Mouse (Mus musculus): ENCODE data around the gene Sgsm2. TPM values are rescaled to one million over a fixed set of nuclear protein-coding genes. Genes with fewer than 3 reads are reported as not detected.

The Sgsm2 gene
- polyA plus RNA-seq, 1 experiment from 2014 or later: 2.4 TPM

- H3K9ac ChIP-seq (ENCODE audit: low read depth, low read length): no peak overlapping the region
- TF ChIP-seq CTCF (IDR thresholded peaks at IDR 0.05; ENCODE audit: low read depth): no peak
- H3K4me2 ChIP-seq (replicated peaks; ENCODE audit: low read depth): no peak overlapping the region
- H3K4me1 ChIP-seq (replicated peaks; ENCODE audit: control insufficient read depth, insufficient read depth, low read length): no peaks in the 10 kb centered on the region
- 95% methylated on average over 6 of the region's 6 CpGs for WGBS
- H3K27ac ChIP-seq (ENCODE audit: low read depth, low read length): no peak overlapping the region
- no peak for ATAC-seq
- no peak overlapping the region for H3K4me3 ChIP-seq (ENCODE audit: low read depth, low read length)
- peaks cover 67% of the 10 kb centered on the region for H3K36me3 ChIP-seq (ENCODE audit: control insufficient read depth, insufficient read depth)
- H3K9me3 ChIP-seq (ENCODE audit: control insufficient read depth): no peaks in the 10 kb centered on the region
- no peaks in the 10 kb centered on the region for H3K27me3 ChIP-seq (replicated peaks; ENCODE audit: control insufficient read depth, insufficient read depth, low read length)
Measured at GRCm38 (mm10) chr11:74907850-74908249, 11.0 kb upstream of the Sgsm2 start.

GRCm38 (mm10) chr11:74902416-74902815, 5.6 kb upstream of the Sgsm2 start:
- ATAC-seq: no peak

GRCm38 (mm10) chr11:74901555-74901954, 4.7 kb upstream of the Sgsm2 start:
- ATAC-seq: peak; percentile 57
- peak overlapping the region; percentile 77 for H3K27ac ChIP-seq (ENCODE audit: low read depth, low read length)
- no peak for TF ChIP-seq CTCF (IDR thresholded peaks at IDR 0.05; ENCODE audit: low read depth)
- H3K4me2 ChIP-seq (replicated peaks; ENCODE audit: low read depth): peak overlapping the region; percentile 40
- H3K36me3 ChIP-seq (ENCODE audit: control insufficient read depth, insufficient read depth): peaks cover 59% of the 10 kb centered on the region
- no peaks in the 10 kb centered on the region for H3K27me3 ChIP-seq (replicated peaks; ENCODE audit: control insufficient read depth, insufficient read depth, low read length)
- H3K4me1 ChIP-seq (replicated peaks; ENCODE audit: control insufficient read depth, insufficient read depth, low read length): no peaks in the 10 kb centered on the region
- H3K9ac ChIP-seq (ENCODE audit: low read depth, low read length): no peak overlapping the region
- H3K4me3 ChIP-seq (ENCODE audit: low read depth, low read length): no peak overlapping the region
- no peaks in the 10 kb centered on the region for H3K9me3 ChIP-seq (ENCODE audit: control insufficient read depth)
- WGBS: 43% methylated on average over 6 of the region's 6 CpGs

More at GRCm38 (mm10) chr11:74902416-74902815, 5.6 kb upstream of the Sgsm2 start:
- no peak overlapping the region for H3K9ac ChIP-seq (ENCODE audit: low read depth, low read length)
- WGBS: 68% methylated on average over 5 of the region's 5 CpGs
- peak overlapping the region; percentile 77 for H3K27ac ChIP-seq (ENCODE audit: low read depth, low read length)
- H3K36me3 ChIP-seq (ENCODE audit: control insufficient read depth, insufficient read depth): peaks cover 68% of the 10 kb centered on the region
- H3K4me3 ChIP-seq (ENCODE audit: low read depth, low read length): no peak overlapping the region
- no peaks in the 10 kb centered on the region for H3K27me3 ChIP-seq (replicated peaks; ENCODE audit: control insufficient read depth, insufficient read depth, low read length)
- peak overlapping the region; percentile 40 for H3K4me2 ChIP-seq (replicated peaks; ENCODE audit: low read depth)
- H3K9me3 ChIP-seq (ENCODE audit: control insufficient read depth): no peaks in the 10 kb centered on the region
- no peak for TF ChIP-seq CTCF (IDR thresholded peaks at IDR 0.05; ENCODE audit: low read depth)
- H3K4me1 ChIP-seq (replicated peaks; ENCODE audit: control insufficient read depth, insufficient read depth, low read length): no peaks in the 10 kb centered on the region

GRCm38 (mm10) chr11:74898517-74898827, 1.6 kb upstream of the Sgsm2 start:
- H3K27ac ChIP-seq (ENCODE audit: low read depth, low read length): peak overlapping the region; percentile 74
- no peaks in the 10 kb centered on the region for H3K27me3 ChIP-seq (replicated peaks; ENCODE audit: control insufficient read depth, insufficient read depth, low read length)
- 3% methylated on average over 7 of the region's 7 CpGs for WGBS
- no peak for ATAC-seq
- no peaks in the 10 kb centered on the region for H3K9me3 ChIP-seq (ENCODE audit: control insufficient read depth)
- H3K4me1 ChIP-seq (replicated peaks; ENCODE audit: control insufficient read depth, insufficient read depth, low read length): no peaks in the 10 kb centered on the region
- peaks cover 29% of the 10 kb centered on the region for H3K36me3 ChIP-seq (ENCODE audit: control insufficient read depth, insufficient read depth)
- peak overlapping the region; percentile 94 for H3K4me3 ChIP-seq (ENCODE audit: low read depth, low read length)
- H3K4me2 ChIP-seq (replicated peaks; ENCODE audit: low read depth): peak overlapping the region; percentile 99
- TF ChIP-seq CTCF (IDR thresholded peaks at IDR 0.05; ENCODE audit: low read depth): no peak
- H3K9ac ChIP-seq (ENCODE audit: low read depth, low read length): peak overlapping the region; percentile 82

- H3K27ac ChIP-seq (ENCODE audit: low read depth, low read length): peak within 1 kb of the TSS; percentile 78
- TF ChIP-seq CTCF (IDR thresholded peaks at IDR 0.05; ENCODE audit: low read depth): peak; percentile 28
- peaks cover 24% of the 10 kb centered on the region for H3K36me3 ChIP-seq (ENCODE audit: control insufficient read depth, insufficient read depth)
- no peaks in the 10 kb centered on the region for H3K27me3 ChIP-seq (replicated peaks; ENCODE audit: control insufficient read depth, insufficient read depth, low read length)
- H3K9ac ChIP-seq (ENCODE audit: low read depth, low read length): peak within 1 kb of the TSS; percentile 82
- ATAC-seq: peak; percentile 78
- no peaks in the 10 kb centered on the region for H3K4me1 ChIP-seq (replicated peaks; ENCODE audit: control insufficient read depth, insufficient read depth, low read length)
- WGBS: under 1% methylated on average over 54 of the region's 54 CpGs
- H3K9me3 ChIP-seq (ENCODE audit: control insufficient read depth): no peaks in the 10 kb centered on the region
- H3K4me3 ChIP-seq (ENCODE audit: low read depth, low read length): peak within 1 kb of the TSS; percentile 94
- peak within 1 kb of the TSS; percentile 99 for H3K4me2 ChIP-seq (replicated peaks; ENCODE audit: low read depth)
Measured at GRCm38 (mm10) chr11:74897678-74898516, 1.0 kb upstream of the Sgsm2 start, which contains the start of gene Tsr1. TSS of gene Tsr1 (plus strand) at chr11:74898071.

GRCm38 (mm10) chr11:74895980-74896900, 620 bp downstream of the Sgsm2 start:
- peak overlapping the region; percentile 62 for H3K9ac ChIP-seq (ENCODE audit: low read depth, low read length)
- under 1% methylated on average over 54 of the region's 55 CpGs for WGBS
- H3K36me3 ChIP-seq (ENCODE audit: control insufficient read depth, insufficient read depth): peaks cover 14% of the 10 kb centered on the region
- no peaks in the 10 kb centered on the region for H3K4me1 ChIP-seq (replicated peaks; ENCODE audit: control insufficient read depth, insufficient read depth, low read length)
- H3K9me3 ChIP-seq (ENCODE audit: control insufficient read depth): no peaks in the 10 kb centered on the region
- peak overlapping the region; percentile 94 for H3K4me3 ChIP-seq (ENCODE audit: low read depth, low read length)
- ATAC-seq: peak; percentile 50
- no peaks in the 10 kb centered on the region for H3K27me3 ChIP-seq (replicated peaks; ENCODE audit: control insufficient read depth, insufficient read depth, low read length)
- peak; percentile 63 for TF ChIP-seq CTCF (IDR thresholded peaks at IDR 0.05; ENCODE audit: low read depth)
- H3K4me2 ChIP-seq (replicated peaks; ENCODE audit: low read depth): peak overlapping the region; percentile 99
- peak overlapping the region; percentile 78 for H3K27ac ChIP-seq (ENCODE audit: low read depth, low read length)
